Mouse (Mus musculus) ES-E14 (cell line): Measurements from ENCODE around the gene Olfr1173. TPM values are rescaled to one million over a fixed set of nuclear protein-coding genes. Genes with fewer than 3 reads are reported as not detected.

ENCODE experiments used
- DNase-seq: peaks from one replicate; pipeline ENCODE4 v3.0.0-alpha.2; 2013; ENCODE audit warnings: low read depth, low spot score
- H3K27ac ChIP-seq: 2 replicates; pipeline ENCODE4 v1.5.1; 2012; ENCODE audit warnings: low read depth, mild to moderate bottlenecking, low read length, moderate library complexity, mixed read lengths; ENCODE audit not compliant: poor library complexity, insufficient read depth, severe bottlenecking
- H3K36me3 ChIP-seq: 2 replicates; pipeline ENCODE4 v1.6.1; 2012; ENCODE audit warnings: mild to moderate bottlenecking, low read length, moderate library complexity, mixed read lengths; ENCODE audit not compliant: control insufficient read depth, poor library complexity, insufficient read depth, severe bottlenecking
- H3K4me1 ChIP-seq, 2 experiments: fragments of 150-350 bp in 1 of 2; sonication (generic) in 1 of 2; 2 replicates each; pipeline ENCODE4 v1.6.1; 2012; ENCODE audit warnings: low read length in 2 of 2, mild to moderate bottlenecking in 1 of 2, mixed read lengths in 1 of 2; ENCODE audit not compliant: control insufficient read depth in 2 of 2, insufficient read depth in 2 of 2, poor library complexity in 1 of 2
- H3K4me3 ChIP-seq, 2 experiments: fragments of 150-350 bp in 1 of 2; sonication (generic) in 1 of 2; 2 replicates each; pipeline ENCODE4 v1.5.1; 2012; ENCODE audit warnings: low read length in 2 of 2, low read depth in 1 of 2, mild to moderate bottlenecking in 1 of 2, mixed read lengths in 1 of 2; ENCODE audit not compliant: insufficient read depth in 1 of 2, poor library complexity in 1 of 2, severe bottlenecking in 1 of 2
- H3K9ac ChIP-seq: 2 replicates; pipeline ENCODE4 v1.6.1; 2012; ENCODE audit warnings: low read depth, mild to moderate bottlenecking, low read length, mixed read lengths; ENCODE audit not compliant: poor library complexity, insufficient read depth, severe bottlenecking
- H3K9me3 ChIP-seq: fragments of 150-350 bp; sonication (generic); 2 replicates; pipeline ENCODE4 v1.6.1; 2012; ENCODE audit warnings: low read depth, mild to moderate bottlenecking, low read length; ENCODE audit not compliant: control insufficient read depth, insufficient read depth
- CHD2 ChIP-seq: IDR thresholded peaks from 2 replicates; pipeline ENCODE4 v1.6.1; 2014; ENCODE audit warnings: mild to moderate bottlenecking, low read depth, low read length, inconsistent platforms
- HCFC1 ChIP-seq: IDR thresholded peaks from 2 replicates; pipeline ENCODE4 v1.6.1; 2012; ENCODE audit warnings: low read length, inconsistent platforms, borderline replicate concordance; ENCODE audit not compliant: insufficient read depth
- MAFK ChIP-seq: IDR thresholded peaks from 2 replicates; pipeline ENCODE4 v1.6.1; 2014; ENCODE audit warnings: mild to moderate bottlenecking, low read depth, low read length, inconsistent platforms; ENCODE audit not compliant: insufficient read depth
- ZC3H11A ChIP-seq: IDR thresholded peaks from 2 replicates; pipeline ENCODE4 v1.6.1; 2012; ENCODE audit warnings: low read depth, mild to moderate bottlenecking, inconsistent platforms, low read length, borderline replicate concordance
- ZNF384 ChIP-seq: IDR thresholded peaks from 2 replicates; pipeline ENCODE4 v1.6.1; 2012; ENCODE audit warnings: low read depth, low read length, inconsistent platforms
- in situ Hi-C, 2 experiments: fragments of 600-800 bp; cut with MboI; formaldehyde crosslinking; loops; one replicate each; pipeline ENCODE4 v1.15.1; 2025; ENCODE audit warnings: low sequenced_read_pairs in 2 of 2, inconsistent platforms in 1 of 2; ENCODE audit not compliant: unreplicated experiment in 2 of 2
- total RNA-seq: library from RNA; depleted of rRNA; stranded (reverse); fragments of 300-350 nt; gene quantifications from 2 replicates; pipeline ENCODE4 v1.2.3, GENCODE M21; 2012; rRNA removed

The Olfr1173 gene
- not detected in 2 replicates for total RNA-seq

- Histone ChIP-seq H3K27ac (no peak within 1 kb of the TSS), H3K9me3 (no peaks in the 10 kb centered on the region), H3K9ac (no peak within 1 kb of the TSS), H3K4me3 (no peak within 1 kb of the TSS), H3K4me1 (no peaks in the 10 kb centered on the region), H3K36me3 (no peaks in the 10 kb centered on the region)
- TF ChIP-seq MAFK (no peak), CHD2 (no peak), ZC3H11A (no peak), ZNF384 (no peak), HCFC1 (no peak)
- DNase-seq, result no peak
- in situ Hi-C loops, result no loop called here
Measured at GRCm38 (mm10) chr2:88279775-88280174, at the start of gene Olfr1173. Olfr1173 (minus strand) TSS chr2:88279875.

- Histone ChIP-seq H3K4me3 (no peak within 1 kb of the TSS), H3K9me3 (no peaks in the 10 kb centered on the region), H3K27ac (no peak within 1 kb of the TSS), H3K36me3 (no peaks in the 10 kb centered on the region), H3K9ac (no peak within 1 kb of the TSS), H3K4me1 (no peaks in the 10 kb centered on the region)
- TF ChIP-seq ZC3H11A (no peak), HCFC1 (no peak), ZNF384 (no peak), MAFK (no peak)
- DNase-seq, result no peak
- in situ Hi-C loops, result no loop called here
Measured at GRCm38 (mm10) chr2:88327115-88327514, 47.4 kb upstream of the Olfr1173 start, which contains the start of gene Olfr1175-ps. Olfr1175-ps (minus strand) TSS chr2:88327215.

- Histone ChIP-seq H3K4me3 (no peak within 1 kb of the TSS), H3K36me3 (no peaks in the 10 kb centered on the region), H3K27ac (no peak within 1 kb of the TSS), H3K9ac (no peak within 1 kb of the TSS), H3K4me1 (no peaks in the 10 kb centered on the region), H3K9me3 (no peaks in the 10 kb centered on the region)
- no peak for DNase-seq
- TF ChIP-seq HCFC1, result no peak
- in situ Hi-C loops, result no loop called here
Measured at GRCm38 (mm10) chr2:88315035-88315434, 35.4 kb upstream of the Olfr1173 start, which contains the start of gene Olfr1174-ps. Olfr1174-ps (minus strand) TSS chr2:88315135.

GRCm38 (mm10) chr2:88228234-88228633 lies 51.4 kb downstream of the Olfr1173 start, which contains the start of gene Olfr1170:
Olfr1170 (minus strand) TSS chr2:88228334.
- Histone ChIP-seq H3K27ac (no peak within 1 kb of the TSS), H3K9me3 (no peaks in the 10 kb centered on the region), H3K4me1 (no peaks in the 10 kb centered on the region), H3K4me3 (no peak within 1 kb of the TSS), H3K9ac (no peak within 1 kb of the TSS), H3K36me3 (no peaks in the 10 kb centered on the region)
- in situ Hi-C loops, result no loop called here
- TF ChIP-seq HCFC1 (no peak), MAFK (no peak), ZC3H11A (no peak), ZNF384 (no peak), CHD2 (no peak)
- DNase-seq, result no peak

Other genes starting within 250 kb of the Olfr1173 start
- not detected in 2 replicates for gene Olfr73, start 242.2 kb downstream of the Olfr1173 start, total RNA-seq
- not detected in 2 replicates for gene Olfr1162, start 228.7 kb downstream of the Olfr1173 start, total RNA-seq
- not detected in 2 replicates for gene Olfr1163, start 208.0 kb downstream of the Olfr1173 start, total RNA-seq
- not detected in 2 replicates for gene Olfr1164, start 185.9 kb downstream of the Olfr1173 start, total RNA-seq
- not detected in 2 replicates for gene Olfr1166, start 151.6 kb downstream of the Olfr1173 start, total RNA-seq
- gene Olfr1167, start 124.7 kb downstream of the Olfr1173 start, total RNA-seq, result not detected in 2 replicates
- gene Olfr1168, start 98.0 kb downstream of the Olfr1173 start, total RNA-seq, result not detected in 2 replicates
- not detected in 2 replicates for gene Olfr1170, start 51.5 kb downstream of the Olfr1173 start, total RNA-seq
- not detected in 2 replicates for gene Olfr1174-ps, start 35.3 kb upstream of the Olfr1173 start, total RNA-seq
- gene Olfr1175-ps, start 47.3 kb upstream of the Olfr1173 start, total RNA-seq, result not detected in 2 replicates
- not detected in 2 replicates for gene Olfr1176, start 56.8 kb upstream of the Olfr1173 start, total RNA-seq
- gene Olfr1177-ps, start 66.6 kb upstream of the Olfr1173 start, total RNA-seq, result not detected in 2 replicates
- not detected in 2 replicates for gene Olfr1178, start 107.2 kb upstream of the Olfr1173 start, total RNA-seq
- not detected in 2 replicates for gene Olfr1179, start 126.6 kb upstream of the Olfr1173 start, total RNA-seq
- not detected in 2 replicates for gene Olfr1180, start 139.3 kb upstream of the Olfr1173 start, total RNA-seq
- gene Olfr1181, start 146.3 kb upstream of the Olfr1173 start, total RNA-seq, result not detected in 2 replicates
- not detected in 2 replicates for gene Gm13757, start 169.3 kb upstream of the Olfr1173 start, total RNA-seq
- not detected in 2 replicates for gene Olfr1183, start 175.0 kb upstream of the Olfr1173 start, total RNA-seq
- gene Olfr1184, start 203.7 kb upstream of the Olfr1173 start, total RNA-seq, result not detected in 2 replicates
- gene Olfr1185-ps1, start 213.4 kb upstream of the Olfr1173 start, total RNA-seq, result not detected in 2 replicates
- gene Olfr1186, start 238.7 kb upstream of the Olfr1173 start, total RNA-seq, result not detected in 2 replicates